Mouse (Mus musculus) bone marrow, adult 2 months (tissue): ENCODE results near the gene Gm10750.

Experiments used
- CTCF ChIP-seq: fragments of 200-500 bp; IDR thresholded peaks from 2 replicates; pipeline ENCODE4 v1.5.1; 2011; ENCODE audit warnings: low read length, control low read depth; ENCODE audit not compliant: control insufficient read depth, insufficient read depth
- POLR2A ChIP-seq: fragments of 200-500 bp; IDR thresholded peaks from 2 replicates; pipeline ENCODE4 v1.6.1; 2011; ENCODE audit warnings: low read depth, mild to moderate bottlenecking, control low read depth, low read length, borderline replicate concordance; ENCODE audit not compliant: control insufficient read depth

- TF ChIP-seq POLR2A (no peak), CTCF (no peak)
These were observed 21.9 kb downstream of the Gm10750 start for GRCm38 (mm10) chr2:148995133-148995532.
